Mouse (Mus musculus): ENCODE measurements around the gene Elane. TPM values are rescaled to one million over a fixed set of nuclear protein-coding genes. Genes with fewer than 3 reads are reported as not detected.

The Elane gene
- polyA plus RNA-seq, 1 experiment from 2014 or later: 0.25 TPM

DNA sequence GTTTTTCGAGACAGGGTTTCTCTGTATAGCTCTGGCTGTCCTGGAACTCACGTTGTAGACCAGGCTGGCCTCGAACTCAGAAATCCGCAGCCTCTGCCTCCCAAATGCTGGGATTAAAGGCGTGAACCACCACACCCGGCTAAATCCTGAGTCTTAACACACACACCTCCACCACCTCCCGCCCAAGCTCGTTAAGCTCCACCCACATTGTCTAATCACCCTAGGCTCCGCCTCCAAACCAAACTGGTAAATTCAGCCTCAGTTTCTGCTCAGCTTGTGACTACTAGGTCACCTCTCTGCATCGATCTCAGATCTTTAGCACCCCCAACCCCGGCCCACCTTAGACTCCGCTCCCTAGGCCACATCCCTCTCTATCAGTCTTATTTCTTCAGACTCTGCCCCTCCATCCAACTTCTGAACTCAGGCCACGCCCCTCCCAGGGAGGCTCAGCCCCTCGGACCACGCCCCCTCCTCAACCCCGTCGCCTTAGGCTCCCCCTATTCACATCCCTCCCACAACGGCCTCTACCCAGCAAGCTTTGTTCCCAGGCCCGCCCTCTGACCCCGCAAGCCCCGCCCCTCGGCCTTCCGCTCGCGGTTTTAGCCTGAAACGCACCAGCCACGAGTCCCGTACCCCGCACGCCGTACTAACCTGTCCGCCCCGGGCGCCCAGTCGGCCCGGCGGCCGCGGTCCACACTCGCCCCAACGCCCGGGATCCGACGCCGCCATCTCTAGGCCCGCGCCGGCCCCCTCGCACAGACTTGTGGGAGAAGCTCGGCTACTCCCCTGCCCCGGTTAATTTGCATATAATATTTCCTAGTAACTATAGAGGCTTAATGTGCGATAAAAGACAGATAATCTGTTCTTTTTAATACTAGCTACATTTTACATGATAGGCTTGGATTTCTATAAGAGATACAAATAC lies 22.4 kb downstream of the Elane start, which contains the start of gene Med16:
Med16 (minus strand) TSS at position 757 of the 925 bp plus-strand sequence.
- WGBS: 1% methylated on average over 52 of the region's 52 CpGs
- H3K4me3 ChIP-seq: peak within 1 kb of the TSS; percentile 71
- peaks cover 15% of the 10 kb centered on the region for H3K4me1 ChIP-seq
- H3K4me2 ChIP-seq: peak within 1 kb of the TSS; percentile 68
- no peaks in the 10 kb centered on the region for H3K9me3 ChIP-seq
- H3K27me3 ChIP-seq (replicated peaks): no peaks in the 10 kb centered on the region
- H3K27ac ChIP-seq (replicated peaks): peak within 1 kb of the TSS; percentile 92
- ATAC-seq (ENCODE audit: extremely low read depth, insufficient number of reproducible peaks, low FRiP score, low TSS enrichment): peak; percentile 96
- H3K9ac ChIP-seq: peak within 1 kb of the TSS; percentile 94
- H3K36me3 ChIP-seq: peaks cover 70% of the 10 kb centered on the region

DNA sequence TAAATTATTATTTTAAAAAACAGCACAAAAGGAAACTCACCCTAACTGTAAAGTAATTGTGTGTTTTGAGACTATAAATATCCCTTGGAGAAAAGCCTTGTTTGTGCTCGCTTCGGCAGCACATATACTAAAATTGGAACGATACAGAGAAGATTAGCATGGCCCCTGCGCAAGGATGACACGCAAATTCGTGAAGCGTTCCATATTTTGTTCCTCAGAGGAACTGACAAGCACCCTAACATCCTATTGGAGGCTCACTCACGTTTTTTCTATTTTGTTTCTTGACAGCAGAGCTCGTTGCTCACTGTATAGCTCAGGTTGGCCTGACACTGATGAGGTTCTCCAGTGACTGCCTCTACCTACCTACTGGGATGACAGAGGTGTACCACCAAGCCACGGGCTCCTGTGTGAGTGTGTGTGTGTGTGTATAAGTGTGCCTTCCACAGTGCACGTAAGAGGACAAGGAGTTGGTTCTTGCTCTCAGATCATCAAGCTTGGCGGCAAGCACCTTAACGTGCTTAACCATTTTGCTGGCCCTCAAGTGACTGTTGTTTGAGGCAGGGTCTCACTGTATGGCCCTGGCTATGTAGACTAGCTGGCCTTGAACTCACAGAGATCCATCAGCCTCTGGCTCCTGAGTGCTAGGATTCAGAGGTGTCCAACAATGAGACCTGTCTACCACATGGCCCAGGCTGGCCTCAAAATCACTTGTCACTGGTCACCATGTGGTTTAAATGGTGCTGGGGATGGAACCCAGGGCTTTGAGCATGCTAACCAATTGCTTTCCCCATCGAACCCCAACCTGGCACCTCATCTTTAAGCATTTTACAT lies 23.3 kb downstream of the Elane start:
- 24% methylated on average over 14 of the region's 14 CpGs for WGBS
- Histone ChIP-seq H3K36me3 (peaks cover 62% of the 10 kb centered on the region), H3K9ac (peak overlapping the region; percentile 57), H3K27me3 (replicated peaks) (no peaks in the 10 kb centered on the region), H3K27ac (replicated peaks) (peak overlapping the region; percentile 51), H3K4me1 (peaks cover 22% of the 10 kb centered on the region), H3K9me3 (no peaks in the 10 kb centered on the region), H3K4me2 (peak overlapping the region; percentile 68), H3K4me3 (peak overlapping the region; percentile 71)
- no peak for ATAC-seq (ENCODE audit: extremely low read depth, insufficient number of reproducible peaks, low FRiP score, low TSS enrichment)

DNA sequence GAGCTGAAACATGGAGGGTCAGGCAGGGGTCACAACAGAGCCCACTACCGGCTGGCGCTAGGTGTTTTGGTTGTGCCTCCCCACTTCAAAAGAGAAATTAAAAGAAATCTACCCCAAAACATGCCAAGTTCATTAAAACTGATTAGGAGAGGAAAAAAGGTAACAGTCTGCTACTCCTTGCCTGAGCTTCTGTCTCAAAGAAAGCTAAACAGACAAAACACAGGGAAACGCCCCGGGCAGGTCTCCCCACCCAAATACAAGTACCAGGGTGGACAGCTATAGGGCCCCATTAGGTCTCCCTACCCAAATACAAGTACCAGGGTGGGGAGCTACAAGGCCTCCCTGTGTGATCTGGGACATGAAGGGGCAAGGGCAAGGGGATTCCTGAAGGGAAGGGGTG lies 24.5 kb downstream of the Elane start, which contains the start of gene Gm26602:
Gm26602 (plus strand) TSS at position 301 of the 400 bp plus-strand sequence.
- Histone ChIP-seq H3K9ac (peak within 1 kb of the TSS; percentile 4; the same call in 1 of the 2 replicates), H3K36me3 (peaks cover 50% of the 10 kb centered on the region), H3K9me3 (no peaks in the 10 kb centered on the region), H3K4me3 (no peak within 1 kb of the TSS), H3K4me1 (peaks cover 34% of the 10 kb centered on the region), H3K27ac (replicated peaks) (no peak within 1 kb of the TSS), H3K4me2 (no peak within 1 kb of the TSS), H3K27me3 (replicated peaks) (no peaks in the 10 kb centered on the region)
- no peak for ATAC-seq (ENCODE audit: extremely low read depth, insufficient number of reproducible peaks, low FRiP score, low TSS enrichment)
- 95% methylated on average over 4 of the region's 4 CpGs for WGBS

DNA sequence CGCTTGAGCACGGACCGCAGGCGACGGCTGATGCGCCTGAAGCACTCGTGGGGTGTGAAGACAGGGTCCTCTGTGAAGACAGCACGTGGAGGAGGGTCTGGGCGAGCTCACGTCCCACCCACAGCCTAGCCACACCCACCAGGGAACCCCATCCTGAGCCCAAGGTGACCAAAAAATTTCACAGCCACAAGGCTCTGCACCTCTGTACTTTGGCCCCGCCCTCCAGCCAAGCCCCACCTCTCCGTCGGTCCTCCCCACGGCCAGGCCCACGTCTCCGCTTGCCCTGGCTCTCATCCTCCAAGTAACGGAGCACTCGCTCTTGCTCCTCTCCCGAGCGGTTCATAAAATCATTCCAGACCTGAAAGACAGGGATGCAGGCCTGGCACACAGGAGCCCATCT lies 26.4 kb downstream of the Elane start:
- ATAC-seq (ENCODE audit: extremely low read depth, insufficient number of reproducible peaks, low FRiP score, low TSS enrichment): no peak
- Histone ChIP-seq H3K4me3 (no peak overlapping the region), H3K4me2 (no peak overlapping the region), H3K4me1 (peaks cover 44% of the 10 kb centered on the region), H3K9ac (no peak overlapping the region; the same call in 1 of the 2 replicates), H3K27ac (replicated peaks) (no peak overlapping the region), H3K9me3 (no peaks in the 10 kb centered on the region), H3K36me3 (peaks cover 32% of the 10 kb centered on the region), H3K27me3 (replicated peaks) (peaks cover 2% of the 10 kb centered on the region)
- WGBS: 64% methylated on average over 20 of the region's 20 CpGs

DNA sequence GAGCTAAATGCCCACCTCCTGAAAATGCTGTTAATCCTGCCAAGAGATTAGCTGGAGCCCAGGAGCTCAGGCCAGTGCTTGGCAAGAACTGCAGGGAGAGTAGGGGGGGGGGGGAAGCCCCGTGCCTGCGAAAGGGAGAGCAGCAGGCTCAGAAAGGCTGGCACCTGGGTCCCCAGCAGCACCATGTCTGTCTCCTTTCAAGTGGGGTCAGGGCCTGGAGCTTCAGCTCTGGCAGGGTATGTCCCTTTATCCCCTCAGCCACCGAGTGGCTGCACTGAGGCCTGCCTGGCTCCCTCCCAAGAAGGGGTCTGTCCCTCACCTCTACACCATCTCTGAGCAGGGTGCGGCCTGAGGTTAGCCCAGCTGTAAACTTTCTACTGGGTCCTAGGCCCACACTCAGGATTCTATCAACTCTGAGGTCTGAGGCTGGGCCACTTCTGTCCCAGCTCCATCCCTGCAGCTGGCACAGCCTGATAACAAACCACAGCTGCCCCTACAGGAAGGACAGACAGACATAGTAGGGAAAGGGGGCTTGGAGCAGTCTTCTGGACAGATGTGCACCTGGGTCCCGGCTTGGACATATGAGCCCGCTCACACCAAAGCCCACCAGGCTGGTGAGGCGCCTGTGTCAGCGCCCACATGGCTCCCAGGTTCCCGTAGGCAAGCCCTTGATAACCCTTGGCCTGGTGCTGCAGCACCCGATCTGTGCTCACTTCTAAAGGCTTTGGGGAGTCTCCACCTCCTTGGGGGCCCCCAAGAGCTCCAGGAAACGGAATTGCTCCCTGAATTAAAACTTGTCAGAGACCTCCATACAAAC lies 28.3 kb downstream of the Elane start:
- peak overlapping the region; percentile 86; the same call in 1 of the 2 replicates for H3K4me2 ChIP-seq
- no peaks in the 10 kb centered on the region for H3K9me3 ChIP-seq
- 0 out of 2 replicates have a peak overlapping the region, but pooled peaks have one; percentile 6 for H3K4me3 ChIP-seq
- no peak for ATAC-seq (ENCODE audit: extremely low read depth, insufficient number of reproducible peaks, low FRiP score, low TSS enrichment)
- WGBS: 57% methylated on average over 11 of the region's 11 CpGs
- H3K27me3 ChIP-seq (replicated peaks): peaks cover 21% of the 10 kb centered on the region
- H3K9ac ChIP-seq: peak overlapping the region; percentile 58
- H3K36me3 ChIP-seq: peaks cover 32% of the 10 kb centered on the region
- peaks cover 50% of the 10 kb centered on the region for H3K4me1 ChIP-seq
- H3K27ac ChIP-seq (replicated peaks): no peak overlapping the region

- H3K9ac ChIP-seq: peak overlapping the region; percentile 58
- peaks cover 28% of the 10 kb centered on the region for H3K27me3 ChIP-seq (replicated peaks)
- H3K4me1 ChIP-seq: peaks cover 48% of the 10 kb centered on the region
- H3K27ac ChIP-seq (replicated peaks): no peak overlapping the region
- peak overlapping the region; percentile 86 for H3K4me2 ChIP-seq
- ATAC-seq (ENCODE audit: extremely low read depth, insufficient number of reproducible peaks, low FRiP score, low TSS enrichment): no peak
- 0 out of 2 replicates have a peak overlapping the region, but pooled peaks have one; percentile 6 for H3K4me3 ChIP-seq
- 68% methylated on average over 7 of the region's 7 CpGs for WGBS
- H3K36me3 ChIP-seq: peaks cover 32% of the 10 kb centered on the region
- no peaks in the 10 kb centered on the region for H3K9me3 ChIP-seq
Measured at GRCm38 (mm10) chr10:79914948-79915596, 29.0 kb downstream of the Elane start.

GRCm38 (mm10) chr10:79916081-79916480 lies 30.0 kb downstream of the Elane start:
- no peak for ATAC-seq (ENCODE audit: extremely low read depth, insufficient number of reproducible peaks, low FRiP score, low TSS enrichment)
- Histone ChIP-seq H3K36me3 (peaks cover 24% of the 10 kb centered on the region), H3K4me1 (peaks cover 55% of the 10 kb centered on the region), H3K4me2 (peak overlapping the region; percentile 86), H3K9ac (peak overlapping the region; percentile 94), H3K4me3 (peak overlapping the region; percentile 67), H3K27ac (replicated peaks) (peak overlapping the region; percentile 54; the same call in 1 of the 2 replicates), H3K27me3 (replicated peaks) (peaks cover 39% of the 10 kb centered on the region), H3K9me3 (no peaks in the 10 kb centered on the region)
- 11% methylated on average over 8 of the region's 8 CpGs for WGBS

DNA sequence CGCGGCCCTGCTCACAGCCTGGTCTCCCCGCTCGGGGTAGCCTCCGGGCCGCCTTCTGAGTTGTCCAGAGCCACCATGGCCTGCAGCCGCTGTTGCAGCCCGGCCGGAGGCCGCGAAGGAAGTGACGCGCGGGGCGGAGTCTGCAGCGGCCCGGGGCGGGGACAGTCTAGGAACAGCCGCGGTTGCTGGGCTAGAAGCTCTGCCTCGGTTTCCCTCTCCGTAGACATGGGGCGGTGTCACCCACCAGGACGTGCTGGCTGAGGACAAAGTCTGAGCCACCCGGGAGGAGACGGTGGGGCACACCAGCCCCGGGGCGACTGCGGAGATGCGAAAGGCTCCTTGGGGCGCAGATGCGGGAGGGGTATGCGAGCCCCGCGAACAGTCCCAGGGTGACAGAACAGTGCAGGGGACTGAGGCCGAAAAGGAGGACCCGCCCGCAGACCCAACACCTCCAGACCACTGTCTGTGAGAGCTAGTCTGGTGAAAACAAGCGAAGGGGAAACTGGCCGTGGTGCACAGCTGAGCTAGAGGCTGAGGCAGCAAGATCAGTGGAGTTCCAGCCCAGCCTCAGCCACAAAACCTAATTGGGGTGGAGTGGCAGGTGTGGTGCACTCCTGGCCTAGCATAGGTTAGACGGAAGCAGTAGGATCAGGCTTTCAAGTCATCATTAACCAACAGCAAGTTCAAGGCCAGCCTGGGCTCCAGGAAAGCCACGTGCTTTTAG lies 30.9 kb downstream of the Elane start, which contains the start of gene Kiss1r:
Kiss1r (plus strand) TSS at position 164 of the 724 bp plus-strand sequence.
- peak; percentile 66 for ATAC-seq (ENCODE audit: extremely low read depth, insufficient number of reproducible peaks, low FRiP score, low TSS enrichment)
- Histone ChIP-seq H3K27ac (replicated peaks) (peak within 1 kb of the TSS; percentile 54), H3K4me3 (peak within 1 kb of the TSS; percentile 67), H3K36me3 (peaks cover 15% of the 10 kb centered on the region), H3K27me3 (replicated peaks) (peaks cover 47% of the 10 kb centered on the region), H3K9me3 (no peaks in the 10 kb centered on the region), H3K9ac (peak within 1 kb of the TSS; percentile 94), H3K4me1 (peaks cover 63% of the 10 kb centered on the region), H3K4me2 (peak within 1 kb of the TSS; percentile 86)
- 2% methylated on average over 42 of the region's 42 CpGs for WGBS

DNA sequence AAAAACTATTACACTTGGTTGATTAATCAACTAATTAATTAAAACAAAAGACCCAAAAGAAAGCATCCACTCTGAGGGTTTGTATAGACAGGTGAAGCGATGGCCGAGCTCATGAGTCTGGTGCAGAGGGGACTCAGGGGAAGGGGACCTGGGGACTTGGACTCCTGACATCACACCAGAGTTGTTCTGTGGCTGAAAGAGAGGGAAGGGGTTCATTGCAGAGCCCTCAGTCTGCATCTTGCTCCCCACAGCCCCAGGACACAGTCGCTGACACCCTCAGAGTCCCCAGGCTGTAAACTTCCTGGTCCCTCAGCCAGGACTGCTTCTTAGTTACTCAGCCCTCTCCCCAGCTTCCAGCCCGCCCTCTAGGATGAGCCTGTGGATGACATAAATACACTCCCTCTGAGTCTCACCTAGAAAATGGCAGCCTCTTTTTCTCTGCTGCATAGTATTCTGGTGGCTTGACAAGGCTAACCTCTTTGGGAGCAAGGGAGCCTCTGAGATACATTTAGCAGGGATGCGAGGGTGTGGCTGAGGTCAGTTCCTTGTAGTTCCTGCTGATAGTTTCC lies 31.6 kb downstream of the Elane start:
- no peak for ATAC-seq (ENCODE audit: extremely low read depth, insufficient number of reproducible peaks, low FRiP score, low TSS enrichment)
- H3K4me2 ChIP-seq: peak overlapping the region; percentile 86
- no peak overlapping the region for H3K27ac ChIP-seq (replicated peaks)
- WGBS: 59% methylated on average over 5 of the region's 5 CpGs
- peak overlapping the region; percentile 94 for H3K9ac ChIP-seq
- no peaks in the 10 kb centered on the region for H3K9me3 ChIP-seq
- peak overlapping the region; percentile 67 for H3K4me3 ChIP-seq
- H3K4me1 ChIP-seq: peaks cover 63% of the 10 kb centered on the region
- peaks cover 9% of the 10 kb centered on the region for H3K36me3 ChIP-seq
- peaks cover 54% of the 10 kb centered on the region for H3K27me3 ChIP-seq (replicated peaks)
